ENCODE assay signal across 22 mouse cellular contexts in the genomic region with DNA sequence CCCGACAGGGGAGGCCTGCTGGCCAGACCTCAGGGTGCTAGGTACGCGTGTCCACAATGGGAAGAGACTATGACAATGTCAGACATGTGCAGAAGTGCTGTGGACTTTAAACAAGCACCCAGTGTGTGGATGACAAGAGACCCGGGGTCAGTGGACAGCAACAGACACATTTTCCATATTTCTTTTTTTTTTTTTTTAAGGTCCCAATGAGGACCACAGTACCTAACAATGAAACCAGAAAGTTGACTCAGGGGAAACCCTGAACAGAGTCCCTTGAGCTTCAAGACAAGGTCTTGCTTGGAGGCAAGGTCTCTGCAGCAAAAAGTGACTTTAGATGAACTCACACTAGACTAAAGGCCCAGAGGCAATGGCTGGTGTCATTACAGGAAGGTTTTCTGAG.
A peak's percentile ranks its signal among the peaks of the same experiment; 100 is the strongest.
DNase-seq lines count a peak whose midpoint lies in the region; ATAC-seq and TF ChIP-seq lines count a peak whose summit lies in the region.
"Had no signal": no experiment of that assay in that cellular context is flagged by ENCODE, and none has a peak within 500 bp of the region (broad histone marks: within the 10 kb centered on the region; RNA-seq: fewer than 3 reads in every experiment).

No protein-coding gene starts in this region.

- DNase-seq in heart, embryonic 10.5 days (ENCODE audit: low spot score) = no peak
- peak; percentile 22 for DNase-seq in CH12.LX (ENCODE audit: extremely low read depth)
- DNase-seq in embryonic facial prominence, embryonic 10.5 days (ENCODE audit: low spot score) = no peak
- no peak for DNase-seq in limb, embryonic 10.5 days (ENCODE audit: low spot score)
- no peak for DNase-seq in hindbrain, embryonic 14.5 days (ENCODE audit: low spot score)
- DNase-seq in thymus, postnatal 36 days = no peak
- DNase-seq in layer of hippocampus, adult 18-20 months (ENCODE audit: low spot score in 2 of 2) = no peak
- DNase-seq: adrenal gland, adult 2 months; adrenal gland, adult 8-10 months; adrenal gland, postnatal 10 days; adrenal gland, postnatal 14 days; adrenal gland, postnatal 25 days; adrenal gland, postnatal 36 days; B cell, adult 2 months; cerebellum, adult 11 months; cerebellum, adult 11-12 months; cerebellum, adult 18-20 months had no signal

- no peak for TF ChIP-seq EP300 in CH12.LX (IDR thresholded peaks at IDR 0.05; ENCODE audit: low read length)

- peaks cover 62% of the 10 kb centered on the region for H3K4me1 ChIP-seq in heart, embryonic 10.5 days
- peaks cover 37% of the 10 kb centered on the region for H3K4me1 ChIP-seq in heart, embryonic 11.5 days (ENCODE audit: control insufficient read depth, insufficient read depth, low read length)
- H3K4me1 ChIP-seq in CH12.LX (ENCODE audit: control insufficient read depth in 1 of 2, insufficient read depth in 2 of 2) = peaks cover 31 to 37% of the 10 kb centered on the region in 2 experiments
- H3K4me1 ChIP-seq in embryonic facial prominence, embryonic 10.5 days = peaks cover 74% of the 10 kb centered on the region
- H3K4me1 ChIP-seq in limb, embryonic 10.5 days = peaks cover 85% of the 10 kb centered on the region
- peaks cover 11% of the 10 kb centered on the region for H3K4me1 ChIP-seq in hindbrain, embryonic 14.5 days (replicated peaks; ENCODE audit: control insufficient read depth, insufficient read depth, low read length)

- 89% methylated on average over 4 of the region's 4 CpGs for WGBS in heart, embryonic 10.5 days
- 87% methylated on average over 4 of the region's 4 CpGs for WGBS in heart, embryonic 11.5 days (ENCODE audit: insufficient replicate concordance)
- WGBS in embryonic facial prominence, embryonic 10.5 days = 91% methylated on average over 4 of the region's 4 CpGs
- 91% methylated on average over 4 of the region's 4 CpGs for WGBS in limb, embryonic 10.5 days
- 90% methylated on average over 4 of the region's 4 CpGs for WGBS in hindbrain, embryonic 14.5 days

- TF ChIP-seq RAD21 in CH12.LX (IDR thresholded peaks at IDR 0.05; ENCODE audit: low read depth, low read length) = no peak

- TF ChIP-seq POLR2A in CH12.LX (IDR thresholded peaks at IDR 0.05; ENCODE audit: low read depth, low read length) = no peak

- H3K27ac ChIP-seq in heart, embryonic 10.5 days = peak overlapping the region; percentile 85; the same call in 1 of the 2 replicates
- H3K27ac ChIP-seq in heart, embryonic 11.5 days (ENCODE audit: low read depth, low read length) = no peak overlapping the region
- peak overlapping the region; percentile 33; the same call in 1 of the 2 replicates for H3K27ac ChIP-seq in CH12.LX (ENCODE audit: insufficient read depth, low read depth)
- peak overlapping the region; percentile 79; the same call in 1 of the 2 replicates for H3K27ac ChIP-seq in embryonic facial prominence, embryonic 10.5 days (replicated peaks)
- peak overlapping the region; percentile 38; the same call in 1 of the 2 replicates for H3K27ac ChIP-seq in limb, embryonic 10.5 days
- no peak overlapping the region for H3K27ac ChIP-seq in hindbrain, embryonic 14.5 days

- H3K27me3 ChIP-seq in heart, embryonic 10.5 days (ENCODE audit: insufficient read depth, poor library complexity, severe bottlenecking) = 0 out of 2 replicates have a peak, but pooled peaks cover 7% of the 10 kb centered on the region
- H3K27me3 ChIP-seq in heart, embryonic 11.5 days (ENCODE audit: control insufficient read depth, insufficient read depth, low read length) = no peaks in the 10 kb centered on the region
- H3K27me3 ChIP-seq in CH12.LX (replicated peaks) = peaks cover 26% of the 10 kb centered on the region
- H3K27me3 ChIP-seq in embryonic facial prominence, embryonic 10.5 days (replicated peaks; ENCODE audit: low read depth, poor library complexity, severe bottlenecking) = peaks cover 79% of the 10 kb centered on the region
- peaks cover 85% of the 10 kb centered on the region for H3K27me3 ChIP-seq in limb, embryonic 10.5 days (ENCODE audit: low read depth, poor library complexity, severe bottlenecking)
- no peaks in the 10 kb centered on the region for H3K27me3 ChIP-seq in hindbrain, embryonic 14.5 days (ENCODE audit: control insufficient read depth, insufficient read depth, low read length)
- H3K27me3 ChIP-seq: Patski had no signal

- no peaks in the 10 kb centered on the region for H3K9me3 ChIP-seq in heart, embryonic 10.5 days
- no peaks in the 10 kb centered on the region for H3K9me3 ChIP-seq in heart, embryonic 11.5 days (replicated peaks; ENCODE audit: control insufficient read depth, low read length)
- H3K9me3 ChIP-seq in CH12.LX (replicated peaks; ENCODE audit: low read length) = peaks cover 3% of the 10 kb centered on the region
- H3K9me3 ChIP-seq in embryonic facial prominence, embryonic 10.5 days = no peaks in the 10 kb centered on the region
- no peaks in the 10 kb centered on the region for H3K9me3 ChIP-seq in limb, embryonic 10.5 days (replicated peaks)
- H3K9me3 ChIP-seq in hindbrain, embryonic 14.5 days (ENCODE audit: control insufficient read depth, low read length) = no peaks in the 10 kb centered on the region

- no peak for ATAC-seq in heart, embryonic 11.5 days (replicated peaks; ENCODE audit: insufficient number of reproducible peaks, low FRiP score, low TSS enrichment)
- no peak for ATAC-seq in hindbrain, embryonic 14.5 days (ENCODE audit: low FRiP score)
- ATAC-seq: activated CD4-positive, CD25-positive, alpha-beta regulatory T cell, adult 4 months; CD4-positive, CD25-positive, alpha-beta regulatory T cell, adult 4 months; Patski had no signal

- H3K4me2 ChIP-seq in heart, embryonic 11.5 days = no peak overlapping the region
- 0 out of 2 replicates have a peak overlapping the region, but pooled peaks have one; percentile 12 for H3K4me2 ChIP-seq in CH12.LX (ENCODE audit: insufficient read depth, low read depth, poor library complexity, severe bottlenecking)
- no peak overlapping the region for H3K4me2 ChIP-seq in hindbrain, embryonic 14.5 days (replicated peaks)

- no peaks in the 10 kb centered on the region for H3K36me3 ChIP-seq in heart, embryonic 10.5 days
- no peaks in the 10 kb centered on the region for H3K36me3 ChIP-seq in heart, embryonic 11.5 days (ENCODE audit: control insufficient read depth, insufficient read depth, low read length)
- H3K36me3 ChIP-seq in CH12.LX (replicated peaks in 1 of 2; ENCODE audit: control insufficient read depth in 1 of 2, insufficient read depth in 1 of 2, low read length in 1 of 2) = no peaks in the 10 kb centered on the region
- no peaks in the 10 kb centered on the region for H3K36me3 ChIP-seq in embryonic facial prominence, embryonic 10.5 days (replicated peaks)
- H3K36me3 ChIP-seq in limb, embryonic 10.5 days = no peaks in the 10 kb centered on the region
- H3K36me3 ChIP-seq in hindbrain, embryonic 14.5 days (replicated peaks; ENCODE audit: control insufficient read depth, insufficient read depth) = no peaks in the 10 kb centered on the region
- H3K36me3 ChIP-seq: G1E had no signal

- no peak overlapping the region for H3K9ac ChIP-seq in heart, embryonic 11.5 days (ENCODE audit: low read depth, low read length)
- H3K9ac ChIP-seq in CH12.LX (ENCODE audit: insufficient read depth, low read depth) = no peak overlapping the region
- no peak overlapping the region for H3K9ac ChIP-seq in hindbrain, embryonic 14.5 days

- no peak for TF ChIP-seq CTCF in CH12.LX (conservative IDR thresholded peaks at IDR 0.05 in 1 of 2, IDR thresholded peaks at IDR 0.05 in 1 of 2; ENCODE audit: low read depth in 2 of 2, low read length in 2 of 2)

- in situ Hi-C loops in CH12.LX (cut with MboI; ENCODE audit: low pct_ligation_motif_present, low pct_unique_long_range_greater_than_20kb, low sequenced_read_pairs) = no loop called here

- H3K4me3 ChIP-seq in heart, embryonic 10.5 days = no peak overlapping the region
- no peak overlapping the region for H3K4me3 ChIP-seq in heart, embryonic 11.5 days (ENCODE audit: low read depth, low read length)
- H3K4me3 ChIP-seq in CH12.LX (replicated peaks in 1 of 3; ENCODE audit: low read depth in 2 of 3, low read length in 2 of 3, poor library complexity in 1 of 3) = no peak overlapping the region
- H3K4me3 ChIP-seq in embryonic facial prominence, embryonic 10.5 days = no peak overlapping the region
- H3K4me3 ChIP-seq in limb, embryonic 10.5 days = no peak overlapping the region
- no peak overlapping the region for H3K4me3 ChIP-seq in hindbrain, embryonic 14.5 days (replicated peaks; ENCODE audit: low read length)

- no peaks in the 10 kb centered on the region for H3K79me2 ChIP-seq in CH12.LX (replicated peaks; ENCODE audit: control insufficient read depth, extremely low read depth, insufficient read depth, poor library complexity, severe bottlenecking)

- dilution Hi-C loops in CH12.LX (cut with MboI; ENCODE audit: extremely low pct_ligation_motif_present, extremely low pct_unique_long_range_greater_than_20kb, low sequenced_read_pairs) = no loop called here

TF ChIP-seq in CH12.LX, 34 proteins besides CTCF, POLR2A, EP300 and RAD21 (continues in another document):
- TF ChIP-seq ZMIZ1 (IDR thresholded peaks at IDR 0.05; ENCODE audit: low read depth, low read length) = no peak
- TF ChIP-seq CHD2 (IDR thresholded peaks at IDR 0.05; ENCODE audit: low read length) = no peak
- no peak for TF ChIP-seq CHD1 (IDR thresholded peaks at IDR 0.05; ENCODE audit: low read depth, low read length)
- TF ChIP-seq USF2 (conservative IDR thresholded peaks at IDR 0.05; ENCODE audit: low read depth, low read length) = no peak
- TF ChIP-seq NRF1 (IDR thresholded peaks at IDR 0.05; ENCODE audit: low read depth, low read length) = no peak
- TF ChIP-seq NELFE (IDR thresholded peaks at IDR 0.05; ENCODE audit: low read depth, low read length) = no peak
- no peak for TF ChIP-seq UBTF (IDR thresholded peaks at IDR 0.05; ENCODE audit: low read depth, low read length)
- TF ChIP-seq JUND (conservative IDR thresholded peaks at IDR 0.05; ENCODE audit: low read depth, low read length) = no peak
- no peak for TF ChIP-seq ELF1 (IDR thresholded peaks at IDR 0.05; ENCODE audit: low read depth, low read length)
- peak; percentile 91 for TF ChIP-seq ZNF384 (IDR thresholded peaks at IDR 0.05; ENCODE audit: low read depth, low read length)
- TF ChIP-seq TBP (conservative IDR thresholded peaks at IDR 0.05; ENCODE audit: low read depth, low read length) = no peak
- TF ChIP-seq TCF12 (IDR thresholded peaks at IDR 0.05; ENCODE audit: low read depth, low read length) = no peak
- no peak for TF ChIP-seq MAFK (IDR thresholded peaks at IDR 0.05; ENCODE audit: insufficient replicate concordance, low read length)
- no peak for TF ChIP-seq BHLHE40 (IDR thresholded peaks at IDR 0.05; ENCODE audit: low read depth, low read length)
- TF ChIP-seq MYC (IDR thresholded peaks at IDR 0.05; ENCODE audit: low read depth, low read length) = no peak
- peak; percentile 38; the same call in 1 of the 2 replicates for TF ChIP-seq ETS1 (conservative IDR thresholded peaks at IDR 0.05; ENCODE audit: low read depth, low read length)
- peak; percentile 17; the same call in 1 of the 2 replicates for TF ChIP-seq IRF4 (IDR thresholded peaks at IDR 0.05; ENCODE audit: low read depth, low read length)
- TF ChIP-seq RCOR1 (conservative IDR thresholded peaks at IDR 0.05; ENCODE audit: low read depth, low read length) = no peak
- TF ChIP-seq ZC3H11A (IDR thresholded peaks at IDR 0.05; ENCODE audit: low read depth, low read length) = no peak

Comparison
In these comparisons a context has a peak if more than half of its experiments do, and no peak if none do; other contexts are left out.
1. H3K27ac ChIP-seq: peak in heart, embryonic 10.5 days (single experiment), CH12.LX (single experiment), embryonic facial prominence, embryonic 10.5 days (single experiment) and limb, embryonic 10.5 days (single experiment); none in heart, embryonic 11.5 days (single experiment) and hindbrain, embryonic 14.5 days (single experiment).